Mouse (Mus musculus) adrenal gland, postnatal 10 days (tissue): Measurements from ENCODE around the gene Abcc2. TPM values are rescaled to one million over a fixed set of nuclear protein-coding genes. Genes with fewer than 3 reads are reported as not detected.
A peak's percentile ranks its signal among the peaks of the same experiment; 100 is the strongest.

Experiments
- DNase-seq: peaks from one replicate; pipeline ENCODE4 v3.0.0; 2021; ENCODE audit warnings: mixed read lengths
- total RNA-seq, 2 experiments: library from RNA; stranded (reverse); gene quantifications; 2 replicates each; pipeline ENCODE4 v1.2.3; 2021

The Abcc2 gene
- total RNA-seq, 2 experiments from 2014 or later, result 10.9 to 25.0 TPM

DNA sequence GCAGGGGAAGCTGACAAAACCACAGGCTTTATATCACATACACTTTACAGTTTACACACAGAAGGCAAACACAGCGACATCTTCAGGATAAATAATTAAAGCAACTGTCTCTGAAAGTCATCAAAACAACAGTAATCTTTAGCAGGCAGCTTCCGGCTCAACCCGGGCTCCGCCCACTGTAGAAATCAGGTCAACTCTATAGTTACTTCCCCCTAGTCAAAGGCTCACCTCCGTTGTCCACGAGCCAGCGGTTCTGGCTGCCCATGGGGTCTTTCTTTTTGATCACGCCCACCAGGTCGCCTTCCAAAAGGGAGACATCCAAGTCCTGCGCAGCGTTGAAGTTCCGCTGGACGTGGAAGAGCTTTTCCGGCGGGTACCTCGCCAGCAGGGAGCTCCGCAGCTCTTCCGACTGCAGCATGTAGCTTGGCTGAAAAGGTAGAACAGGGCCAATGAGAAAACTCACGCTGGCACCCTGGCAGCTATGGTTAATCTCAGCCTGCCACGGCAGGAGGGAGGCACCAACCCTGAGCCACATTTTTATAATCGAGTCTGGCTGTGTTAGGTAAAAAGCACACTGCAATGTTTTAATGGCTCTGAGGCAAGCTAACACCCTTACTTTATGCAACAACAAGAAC lies 70.1 kb downstream of the Abcc2 start:
- no peak for DNase-seq

DNA sequence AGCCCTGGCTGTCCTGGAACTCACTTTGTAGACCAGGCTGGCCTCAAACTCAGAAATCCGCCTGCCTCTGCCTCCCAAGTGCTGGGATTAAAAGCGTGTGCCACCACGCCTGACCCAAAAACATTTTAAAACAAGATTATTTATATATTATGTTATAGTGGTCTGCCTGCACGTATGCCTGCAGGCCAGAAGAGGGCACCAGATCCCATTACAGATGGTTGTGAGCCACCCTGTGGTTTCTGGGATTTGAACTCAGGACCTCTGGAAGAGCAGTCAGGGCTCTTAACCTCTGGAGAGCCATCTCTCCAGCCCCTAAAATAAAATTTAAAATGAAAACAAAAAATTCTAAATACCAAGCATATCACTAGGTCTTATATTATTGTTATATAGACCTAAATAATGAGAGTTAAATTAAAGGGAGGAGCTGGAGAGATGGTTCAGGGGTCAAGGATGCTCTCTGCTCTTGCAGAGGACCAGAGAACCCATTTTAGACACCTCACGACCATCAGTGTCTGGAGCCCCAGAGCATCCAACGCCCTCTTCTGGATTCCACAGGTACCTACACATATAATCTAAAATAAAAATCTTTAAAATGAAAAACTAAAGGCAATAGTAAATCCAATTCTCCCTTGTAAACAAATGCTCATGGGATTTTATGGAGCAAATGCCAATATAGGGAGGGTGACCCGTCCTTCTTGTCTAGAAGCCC lies 71.0 kb downstream of the Abcc2 start:
- DNase-seq, result no peak

DNA sequence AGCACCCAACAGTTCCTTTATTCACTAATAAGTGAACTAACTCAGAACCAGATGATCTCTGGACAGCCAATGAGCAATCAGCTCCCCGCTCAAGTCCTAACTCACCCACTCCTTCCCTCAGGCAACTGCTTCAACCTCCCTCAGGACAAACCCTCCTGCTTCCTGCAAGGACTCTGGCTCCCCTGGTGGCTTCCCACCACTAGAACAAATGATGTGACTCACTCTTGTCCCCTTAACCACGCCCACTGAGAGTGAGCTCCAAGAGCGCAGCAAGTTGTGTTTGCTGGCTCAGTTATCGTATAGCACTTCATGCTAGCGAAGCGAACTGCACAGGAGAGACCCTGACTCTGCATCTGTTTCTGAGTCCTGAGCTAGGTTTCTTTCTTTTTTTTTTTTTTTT lies 75.4 kb downstream of the Abcc2 start:
- DNase-seq, result peak; percentile 31

DNA sequence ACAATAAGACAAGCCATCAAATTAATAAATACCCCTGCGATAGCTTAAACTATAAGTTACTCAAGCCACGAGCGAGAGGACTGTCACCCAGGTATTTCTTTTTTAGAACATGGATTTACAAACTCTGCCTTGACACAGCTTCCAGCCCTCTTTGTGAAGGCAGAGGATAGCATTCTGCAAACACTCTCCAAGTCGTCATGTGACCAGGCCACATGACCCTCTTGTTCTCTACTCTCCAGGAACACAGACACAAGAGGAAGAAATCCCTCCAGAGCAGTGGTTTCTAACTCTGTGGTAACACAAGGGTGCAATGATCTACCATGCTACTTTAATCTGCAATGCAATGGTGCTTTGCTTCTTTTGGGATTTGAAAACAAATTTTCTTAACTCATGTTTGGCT lies 88.4 kb downstream of the Abcc2 start:
- DNase-seq, result no peak

DNA sequence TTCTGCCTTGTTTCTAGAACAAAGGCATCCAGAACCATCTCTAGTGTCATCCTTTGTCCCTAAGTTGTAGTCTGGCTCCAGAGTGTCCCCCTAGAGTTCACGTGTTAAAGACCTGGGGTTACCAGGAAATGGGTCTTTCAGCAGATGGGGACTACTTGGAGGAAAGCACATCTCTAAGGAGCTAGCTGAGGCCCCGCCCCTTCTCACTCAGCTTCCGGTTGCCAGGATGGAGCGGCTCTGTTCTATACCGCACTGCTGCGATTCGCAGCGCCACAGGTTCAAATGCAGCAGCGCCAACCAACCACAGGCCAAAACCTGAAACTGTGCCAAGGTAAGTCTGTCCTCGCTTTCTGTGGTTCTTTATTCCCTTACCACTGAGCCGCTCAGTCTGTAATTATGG lies 92.4 kb downstream of the Abcc2 start:
- DNase-seq, result no peak

DNA sequence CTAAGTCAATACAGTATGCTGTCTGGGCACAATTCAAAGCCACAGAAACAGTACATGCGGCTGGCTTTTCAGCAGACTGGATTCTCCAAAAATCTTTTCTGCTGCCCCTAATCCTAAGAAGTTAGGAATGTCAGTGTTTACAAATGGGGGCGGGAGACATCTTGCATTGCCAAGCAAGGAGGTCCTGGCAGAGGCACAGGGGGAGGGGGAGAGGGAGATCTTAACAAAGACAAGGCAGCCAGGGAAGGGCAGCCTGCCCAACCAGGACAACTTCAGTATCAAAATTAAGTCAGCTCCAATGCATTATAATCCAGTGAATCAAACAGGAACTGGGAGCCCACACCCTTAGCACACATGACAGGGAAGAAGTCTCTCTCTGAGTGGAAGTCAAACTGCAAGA lies 94.0 kb downstream of the Abcc2 start:
- no peak for DNase-seq

DNA sequence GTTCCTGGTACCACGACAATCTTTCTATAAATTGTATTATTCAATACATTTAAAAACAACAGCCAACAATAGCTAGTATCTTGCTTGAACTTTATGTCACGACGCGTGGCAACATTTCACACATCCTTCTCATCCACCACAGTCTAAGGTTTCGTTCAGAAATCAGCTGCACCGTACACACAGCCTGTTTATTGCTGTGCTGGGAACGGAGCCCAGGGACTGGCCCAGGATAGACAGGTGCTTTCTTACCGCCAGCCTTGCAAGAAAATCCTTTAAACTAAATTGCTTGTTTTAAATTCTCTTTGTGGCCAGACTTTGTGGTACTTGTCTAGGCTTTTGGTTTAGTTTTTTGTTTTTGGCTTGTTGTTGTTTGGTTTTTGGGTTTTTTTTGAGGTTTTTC lies 95.4 kb downstream of the Abcc2 start:
- DNase-seq, result no peak

DNA sequence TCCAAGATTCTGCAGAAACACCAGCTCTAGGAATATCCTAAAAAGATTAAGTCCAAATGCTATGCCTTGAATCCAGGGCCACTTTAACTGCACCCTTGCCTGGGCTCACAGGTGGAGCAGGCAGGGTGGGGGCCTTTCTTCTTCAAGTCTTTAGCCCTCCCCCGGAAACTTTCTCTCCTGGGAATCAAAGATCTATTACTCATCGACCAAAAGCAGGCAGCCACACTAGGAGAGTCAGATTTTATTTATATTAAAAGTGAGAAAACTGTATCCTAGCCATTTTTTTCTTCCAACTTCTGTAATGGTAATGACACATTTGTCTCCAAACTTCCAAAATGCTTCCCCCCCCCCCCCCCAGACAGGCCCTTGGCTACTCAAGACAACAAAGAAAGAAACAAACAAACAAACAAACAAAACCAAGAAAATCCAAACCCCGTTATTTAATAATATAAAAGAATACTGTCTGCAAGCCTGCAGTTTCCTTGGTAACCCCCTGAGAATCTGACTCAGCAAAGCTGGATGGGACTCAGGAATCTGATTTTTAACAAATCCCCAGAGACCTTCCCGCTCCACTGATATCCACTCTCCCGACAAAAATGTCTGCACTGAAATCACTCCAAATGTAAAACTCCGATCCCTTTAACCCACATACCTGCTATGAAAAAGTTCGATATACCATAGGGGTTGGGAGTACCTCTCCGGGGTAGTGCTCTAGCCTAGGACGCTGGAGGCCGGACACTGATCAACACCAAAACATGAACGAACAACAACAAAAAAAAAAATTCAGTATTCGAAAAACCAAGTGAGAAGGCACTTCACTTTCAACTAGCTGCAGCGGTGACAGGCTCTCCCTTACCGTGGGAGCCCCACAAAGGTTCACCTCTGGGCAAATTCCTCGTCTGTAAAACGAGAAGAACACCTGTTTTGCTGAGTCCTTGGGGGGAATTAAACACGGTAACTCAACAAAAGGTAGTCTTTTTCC lies 96.4 kb downstream of the Abcc2 start:
- peak; percentile 54 for DNase-seq

DNA sequence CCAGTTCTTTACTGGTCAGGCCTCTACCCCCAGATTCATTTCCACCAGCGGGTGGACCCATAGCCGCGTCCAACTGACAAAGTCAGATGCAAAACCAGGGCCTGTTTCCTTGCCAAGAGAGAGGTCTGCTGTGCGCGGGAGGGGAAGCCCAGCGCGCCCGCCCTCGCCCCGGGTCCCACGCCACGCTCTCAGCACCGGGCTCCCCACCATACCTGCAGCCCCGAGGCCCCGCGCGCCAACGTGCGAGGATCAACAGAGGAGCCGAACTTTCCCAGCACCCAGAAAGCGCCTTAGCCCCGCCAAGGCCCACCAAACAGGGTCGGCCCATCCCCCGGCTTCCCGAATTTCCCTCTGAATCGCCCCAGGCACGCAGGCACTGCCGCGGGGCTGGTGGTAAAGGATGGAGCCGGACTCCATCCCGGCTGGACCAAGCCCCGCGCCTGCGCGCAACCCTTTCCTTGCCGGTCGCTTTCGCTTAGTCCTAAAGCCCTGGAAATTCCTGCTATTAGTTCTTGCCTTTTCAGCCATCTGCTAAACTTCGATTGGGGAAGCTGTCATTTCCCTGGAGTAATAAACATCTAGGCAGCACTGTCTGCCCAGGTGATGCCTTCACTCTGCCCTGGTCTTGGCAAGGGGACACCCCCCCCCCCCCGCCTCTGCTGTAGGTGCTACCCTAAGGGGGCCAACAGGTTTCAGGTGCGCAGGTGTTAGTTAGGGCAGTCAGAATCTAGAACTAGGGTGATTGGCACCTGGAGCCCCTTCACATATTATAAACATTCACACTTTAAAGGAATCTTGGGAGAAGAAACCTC lies 97.6 kb downstream of the Abcc2 start:
- peak; percentile 85 for DNase-seq

DNA sequence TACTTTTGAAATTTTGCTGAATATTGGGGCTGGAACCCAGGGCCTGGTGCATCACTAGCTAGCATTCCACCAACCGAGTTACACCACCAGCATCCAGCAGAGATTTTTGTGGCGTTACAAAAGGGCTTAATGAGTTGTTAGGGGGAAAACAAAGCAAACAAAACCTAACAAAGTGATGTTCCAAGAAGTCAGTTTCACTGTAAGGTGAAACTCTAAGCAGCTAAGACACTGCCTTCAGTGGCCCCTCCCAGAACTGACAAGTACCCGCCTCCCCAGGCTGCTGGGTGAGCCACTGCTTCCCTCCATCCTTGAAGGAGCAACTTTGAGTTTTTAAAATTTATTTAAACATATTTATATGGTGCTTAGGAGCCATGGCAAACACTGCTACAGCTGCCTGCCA lies 98.4 kb downstream of the Abcc2 start:
- no peak for DNase-seq

DNA sequence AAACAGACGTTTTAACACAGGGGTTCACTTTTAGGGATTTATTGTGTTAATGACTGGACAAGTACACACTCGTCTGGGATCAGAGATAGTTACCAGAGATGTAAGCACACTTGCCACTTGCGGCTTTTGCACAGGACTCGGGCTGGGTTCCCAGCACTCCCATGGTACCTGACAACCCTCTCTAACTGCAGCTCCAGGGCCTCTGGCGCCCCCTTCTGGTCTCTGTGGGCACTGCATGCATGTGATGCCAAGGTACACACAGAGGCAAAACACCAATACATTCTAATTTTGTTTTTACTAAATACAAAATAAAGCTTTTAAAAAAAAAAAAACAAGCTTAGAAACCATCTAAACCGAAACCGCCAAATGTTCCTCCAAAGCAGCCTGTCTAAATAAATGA lies 99.6 kb downstream of the Abcc2 start:
- DNase-seq, result no peak

DNA sequence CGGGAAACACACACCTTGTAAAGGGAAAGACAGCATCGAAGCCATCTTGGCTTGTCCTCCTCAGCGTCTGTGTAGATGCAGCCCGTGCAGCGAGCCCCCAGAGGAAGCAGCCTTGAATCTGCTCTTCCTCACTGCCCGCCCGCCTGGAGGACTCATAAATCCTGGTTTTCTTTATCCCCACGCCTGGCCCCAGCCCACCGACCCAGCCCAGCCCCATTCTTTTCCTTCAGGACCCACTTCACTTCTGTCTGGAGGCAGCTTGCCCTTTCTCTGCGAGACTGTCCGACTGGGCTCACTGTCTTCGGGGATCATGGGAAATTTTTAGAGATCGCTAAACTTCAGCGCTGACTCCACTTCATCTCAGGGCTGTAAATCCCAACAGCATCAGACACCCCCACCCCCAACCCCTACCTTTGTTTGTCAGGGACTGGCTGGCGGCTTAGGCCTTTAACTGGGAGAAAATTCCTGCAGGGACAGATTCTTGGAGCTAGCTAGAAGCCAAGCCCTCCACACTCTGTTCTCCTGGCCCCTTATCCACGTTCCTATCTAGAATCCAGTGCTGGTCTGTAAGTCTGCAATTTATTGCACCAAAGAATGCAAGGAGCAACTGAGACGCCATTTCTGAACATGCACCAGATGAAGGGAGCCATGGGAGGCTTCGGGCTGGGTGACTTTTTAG lies 101.0 kb downstream of the Abcc2 start:
- peak; percentile 14 for DNase-seq

DNA sequence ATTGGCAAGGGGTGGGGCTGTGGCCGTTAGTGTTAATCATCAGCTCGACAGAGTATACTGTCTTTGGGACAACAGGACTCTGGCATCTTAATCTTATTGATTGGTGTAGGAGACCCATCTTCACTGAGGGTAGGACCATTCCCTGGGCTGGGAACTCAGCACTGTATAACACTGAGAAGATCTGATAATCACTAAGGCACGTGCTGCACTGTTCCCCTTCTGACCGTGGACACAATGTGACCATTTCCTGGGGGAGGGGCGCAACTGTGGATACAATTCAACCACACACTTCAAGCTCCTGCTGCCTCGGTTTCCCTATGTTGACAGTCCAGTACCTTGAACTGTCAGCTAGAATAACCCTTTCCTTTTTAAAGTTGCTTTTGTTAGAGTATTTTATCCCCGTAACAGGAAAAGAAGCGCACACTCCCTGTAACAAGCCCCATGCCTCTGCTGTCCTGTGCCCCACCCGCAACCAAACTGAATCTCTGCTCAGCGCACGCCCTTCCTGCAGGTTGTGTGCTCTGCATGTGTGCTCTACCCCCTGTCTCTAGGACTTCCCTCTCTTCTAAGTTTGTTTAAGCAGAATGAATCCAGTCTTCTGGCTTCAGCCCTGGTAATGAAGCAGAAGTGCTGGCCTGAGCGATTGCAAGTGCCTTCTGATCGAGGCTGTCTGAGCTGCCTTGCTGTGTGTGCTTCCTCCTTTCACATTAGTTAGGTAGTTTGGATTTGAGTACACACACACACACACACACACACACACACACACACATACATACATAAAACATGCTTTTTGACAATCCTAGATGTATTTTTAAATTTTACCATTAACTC lies 102.9 kb downstream of the Abcc2 start:
- no peak for DNase-seq

DNA sequence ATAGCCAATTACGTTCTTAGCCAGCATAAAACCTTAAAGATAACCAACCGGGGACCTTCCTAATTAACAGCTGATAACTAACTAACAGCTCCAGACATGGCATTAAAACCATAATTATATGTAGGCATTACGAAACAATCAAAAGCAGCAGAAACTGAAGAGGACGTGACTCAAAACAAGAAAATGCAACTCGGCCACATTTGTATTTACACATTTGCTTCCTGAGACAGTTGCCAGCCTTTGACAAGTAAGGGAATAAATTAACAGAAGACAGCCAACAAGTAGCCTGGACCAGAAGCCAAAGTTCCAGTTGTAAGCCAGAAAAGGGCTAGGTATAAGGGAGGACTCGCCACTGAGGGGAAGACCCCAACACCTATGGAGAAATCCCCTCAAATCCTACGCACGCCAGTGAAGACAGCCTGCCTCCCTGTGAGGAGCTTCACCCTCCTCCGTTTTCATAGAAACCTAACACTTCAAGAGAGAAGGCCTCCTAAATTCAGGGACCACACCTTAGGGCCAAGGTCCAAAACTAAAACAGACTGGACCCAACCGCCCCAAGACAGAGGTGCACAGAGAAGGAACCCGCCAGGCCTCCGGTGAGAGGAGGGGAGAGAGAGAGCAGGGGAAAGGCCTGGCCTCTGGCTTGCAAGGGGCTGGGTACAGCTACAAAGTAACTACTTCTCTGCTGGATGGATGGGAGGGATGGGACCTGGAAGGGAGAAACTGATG lies 104.5 kb downstream of the Abcc2 start:
- DNase-seq, result no peak

DNA sequence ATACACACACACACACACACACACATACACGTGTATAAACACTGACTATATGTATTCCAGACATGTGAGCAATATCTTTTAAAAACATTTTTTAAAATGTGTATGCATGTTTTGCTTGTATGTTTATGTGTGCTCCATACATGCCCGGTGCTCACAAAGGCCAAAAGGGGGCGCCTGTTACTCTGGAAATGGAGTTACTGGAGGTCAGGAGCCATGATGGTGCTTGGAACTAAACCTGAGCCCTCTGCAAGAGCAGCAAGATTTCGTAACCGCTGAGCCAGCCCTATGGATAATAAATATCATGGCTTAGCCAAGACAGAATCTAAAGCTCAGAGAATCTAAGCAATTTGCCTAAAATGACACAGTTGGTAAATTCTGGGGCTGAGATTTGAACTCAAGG lies 105.2 kb downstream of the Abcc2 start:
- no peak for DNase-seq

DNA sequence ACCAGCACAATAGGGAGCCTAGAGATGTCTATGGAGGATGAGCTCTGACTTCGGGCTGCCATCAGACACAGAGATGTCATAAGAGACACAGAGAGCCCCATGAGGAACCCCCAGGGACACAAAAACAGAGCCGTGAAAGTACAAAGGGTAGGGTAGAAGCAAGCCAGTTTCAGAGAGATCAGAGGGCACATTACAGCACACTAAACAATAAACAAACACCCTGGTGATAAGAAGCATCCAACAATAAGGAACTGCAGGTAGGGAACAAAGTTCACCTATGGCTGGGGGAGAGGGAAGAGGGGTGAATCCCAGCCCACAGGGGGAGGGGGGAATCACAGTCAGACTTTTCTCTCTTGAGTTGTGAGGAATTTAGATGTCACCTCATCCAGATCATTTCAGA lies 105.7 kb downstream of the Abcc2 start:
- no peak for DNase-seq
